Mouse (Mus musculus) urinary bladder, postnatal 14 days (tissue): ENCODE measurements around the gene Atp2a3.

Experiments used
- DNase-seq: peaks from one replicate; pipeline ENCODE4 v3.0.0; 2021; ENCODE audit warnings: low spot score

Atp2a3 gene

DNA sequence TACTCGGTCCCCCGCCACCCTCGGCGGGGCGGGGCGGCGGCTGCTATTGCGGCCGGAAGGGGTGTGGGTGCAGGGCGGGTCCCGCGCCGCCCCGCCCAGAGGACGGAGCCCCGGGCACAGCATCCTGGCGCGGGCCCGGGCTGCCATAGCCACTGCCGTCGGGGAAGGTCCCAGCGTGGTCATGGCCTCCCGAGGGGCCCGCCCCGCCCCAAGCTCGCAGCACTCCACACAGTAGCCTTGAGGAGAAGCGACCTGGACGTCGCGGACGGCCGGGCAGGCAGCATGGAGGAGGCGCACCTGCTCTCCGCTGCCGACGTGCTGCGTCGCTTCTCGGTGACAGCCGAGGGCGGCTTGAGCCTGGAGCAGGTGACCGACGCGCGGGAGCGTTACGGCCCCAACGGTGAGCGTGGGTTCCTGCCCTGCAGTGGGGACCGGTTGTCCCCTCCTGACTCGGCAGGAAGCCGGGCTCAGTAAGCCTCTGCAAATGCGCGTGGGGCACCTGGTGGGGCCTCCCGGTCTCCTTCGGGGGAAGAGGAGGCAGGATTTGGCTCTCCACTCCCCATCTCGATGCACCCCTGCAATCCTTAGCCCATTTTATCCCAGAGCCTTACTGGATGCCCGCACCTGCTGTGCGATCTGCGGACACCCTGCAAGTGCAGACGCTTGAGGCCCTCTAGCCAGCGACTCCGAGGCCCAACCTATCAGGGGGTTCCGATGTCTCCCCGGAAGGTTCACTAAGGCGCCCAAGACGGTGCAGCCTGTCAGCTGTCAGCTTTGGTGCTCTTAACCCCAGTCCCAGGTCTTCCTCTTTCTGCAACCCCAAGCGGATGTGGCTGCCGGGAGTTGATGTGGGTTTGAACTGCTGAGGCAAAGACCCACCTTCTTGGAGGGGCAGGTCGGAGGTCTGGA lies at the start of gene Atp2a3:
Gene Atp2a3 (plus strand): TSS at position 98 of the 909 bp plus-strand sequence.
- DNase-seq = no peak

DNA sequence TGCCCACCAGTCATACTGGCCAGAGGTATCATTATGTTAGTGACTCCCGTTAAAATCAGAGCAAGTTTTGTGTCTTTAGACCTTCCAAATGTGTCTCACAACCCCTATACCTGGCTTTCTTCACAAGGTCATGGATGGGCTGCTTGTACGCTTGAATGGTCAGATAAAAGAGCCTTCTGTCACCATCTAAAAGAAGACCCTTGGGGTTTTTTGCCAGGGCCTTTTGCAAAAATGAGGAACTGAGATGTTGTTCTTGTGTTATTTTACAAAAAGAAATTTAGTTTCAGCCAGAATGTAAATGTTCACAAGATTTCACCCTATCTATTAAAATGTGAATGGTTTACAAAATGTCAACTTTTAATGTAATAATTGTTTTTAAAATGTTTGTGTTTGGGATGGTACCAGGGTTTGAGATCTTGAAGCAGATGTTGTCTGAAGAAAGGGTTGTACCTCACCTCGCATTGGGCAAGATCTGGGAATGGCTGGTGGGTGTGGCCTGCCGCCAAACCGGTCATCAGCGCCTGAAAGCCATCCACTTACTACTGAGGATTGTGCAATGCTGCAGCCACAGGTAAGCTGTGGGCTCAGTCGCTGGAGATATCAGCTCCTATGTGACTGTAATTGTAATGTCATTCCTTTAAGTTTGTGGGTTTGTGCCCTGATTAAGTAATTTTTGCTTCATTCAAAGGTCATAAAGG lies 43.5 kb upstream of the Atp2a3 start:
- DNase-seq = no peak

DNA sequence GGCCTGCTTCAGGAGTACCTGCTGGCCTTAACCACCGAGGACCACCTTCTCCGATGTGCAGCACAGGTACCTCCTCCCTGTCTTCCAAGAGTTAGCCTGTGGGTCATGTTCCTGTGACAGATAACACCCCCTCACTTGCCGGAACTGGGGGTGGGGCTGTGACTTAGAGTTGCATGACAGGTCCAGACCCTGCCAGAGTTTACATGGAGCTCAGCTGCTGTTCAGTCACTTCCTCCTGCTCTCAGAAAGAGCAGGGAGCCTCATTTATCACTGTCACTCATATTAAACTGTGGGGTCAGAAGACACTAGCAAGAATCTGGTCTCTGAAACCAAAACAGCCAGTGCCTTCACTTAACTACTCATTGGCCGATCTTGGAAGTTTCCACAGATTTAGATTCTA lies 37.9 kb upstream of the Atp2a3 start:
- DNase-seq = peak; percentile 38

DNA sequence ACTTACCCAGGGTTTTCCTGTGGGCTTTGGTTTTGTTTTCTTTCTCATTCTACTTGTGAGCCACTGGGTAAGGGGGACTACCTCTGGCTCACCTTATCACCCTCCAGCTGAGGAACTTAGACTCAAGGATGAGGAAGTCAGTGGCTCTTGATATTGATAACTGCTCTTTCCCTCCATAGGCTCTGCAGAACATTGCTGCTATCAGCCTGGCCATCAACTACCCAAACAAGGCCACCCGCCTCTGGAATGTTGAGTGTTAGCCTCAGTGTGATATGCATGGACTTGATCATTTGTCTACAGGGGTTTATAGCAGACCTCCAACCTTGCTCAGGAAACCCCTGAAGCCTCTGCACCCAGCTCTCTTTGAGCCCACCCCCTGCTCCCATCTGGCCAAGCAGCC lies 36.5 kb upstream of the Atp2a3 start:
- peak; percentile 29 for DNase-seq

DNA sequence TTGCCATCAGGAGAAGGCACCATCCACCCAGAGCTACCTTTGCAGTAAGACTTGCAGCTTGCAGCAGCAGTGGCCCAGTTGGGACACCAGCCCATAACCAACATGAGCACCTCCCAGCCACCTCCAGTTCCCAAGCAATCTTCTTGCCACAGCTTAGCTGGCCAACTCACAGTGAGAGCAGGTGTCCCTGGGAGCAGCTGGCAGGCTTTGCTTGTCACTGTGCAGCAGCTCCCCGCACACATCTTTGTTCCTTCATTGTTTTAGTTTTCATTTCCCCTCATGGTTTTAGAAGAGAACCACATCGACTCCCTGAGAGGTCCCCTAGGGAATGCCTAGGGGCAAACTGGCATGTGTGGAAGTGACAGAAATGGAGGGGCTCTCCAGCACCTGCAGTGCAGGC lies 35.9 kb upstream of the Atp2a3 start:
- no peak for DNase-seq

DNA sequence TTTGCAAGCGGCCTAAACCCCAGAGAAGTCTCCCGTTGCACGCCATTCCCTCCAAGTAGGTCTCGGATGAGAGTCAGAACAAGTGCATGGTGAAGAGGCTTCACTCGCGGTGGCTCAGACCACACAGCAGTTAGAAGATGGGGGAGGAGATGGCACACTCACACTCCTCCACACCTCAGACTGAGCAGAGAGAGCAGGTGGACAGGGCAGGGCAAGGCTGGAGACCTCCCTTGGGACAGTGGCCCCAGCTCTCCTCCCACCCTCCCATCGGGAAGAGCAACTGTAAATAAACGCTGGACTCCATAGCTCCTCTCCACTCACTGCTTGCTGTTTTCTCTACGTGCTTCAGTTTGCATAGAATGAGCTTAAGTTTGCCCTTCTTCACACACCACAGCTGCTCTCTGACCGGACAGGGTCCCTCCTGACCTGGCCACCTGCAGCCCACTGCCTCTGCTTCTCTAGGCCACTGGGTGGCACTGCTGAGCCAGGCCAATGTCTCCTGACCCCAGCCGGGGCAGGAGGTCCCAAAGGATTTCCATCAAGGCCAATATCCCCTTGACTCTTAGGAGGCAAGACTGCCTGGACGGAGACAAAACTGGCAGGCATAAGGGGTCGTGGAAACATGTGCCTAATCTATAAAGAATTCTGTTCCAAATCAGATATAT lies 34.6 kb upstream of the Atp2a3 start:
- peak; percentile 55 for DNase-seq

DNA sequence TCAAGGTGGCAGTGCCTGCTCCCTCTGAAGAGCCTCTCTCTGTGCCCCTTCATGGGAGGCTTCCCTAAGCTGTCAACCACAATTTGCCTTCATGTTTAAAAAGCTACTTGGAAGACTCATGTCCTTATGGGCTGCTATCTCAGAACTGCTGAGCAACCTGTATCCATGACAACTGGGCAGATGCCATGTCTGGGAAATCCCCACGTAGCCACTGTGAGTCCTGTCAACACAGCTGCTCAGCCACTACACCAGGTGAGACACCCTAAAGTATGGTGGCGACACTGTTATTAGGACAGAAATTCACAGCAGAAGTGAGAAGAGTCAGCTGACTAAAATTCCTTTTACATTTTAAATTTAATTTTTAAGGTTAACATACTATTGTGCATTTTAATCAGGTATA lies 32.5 kb upstream of the Atp2a3 start:
- no peak for DNase-seq

DNA sequence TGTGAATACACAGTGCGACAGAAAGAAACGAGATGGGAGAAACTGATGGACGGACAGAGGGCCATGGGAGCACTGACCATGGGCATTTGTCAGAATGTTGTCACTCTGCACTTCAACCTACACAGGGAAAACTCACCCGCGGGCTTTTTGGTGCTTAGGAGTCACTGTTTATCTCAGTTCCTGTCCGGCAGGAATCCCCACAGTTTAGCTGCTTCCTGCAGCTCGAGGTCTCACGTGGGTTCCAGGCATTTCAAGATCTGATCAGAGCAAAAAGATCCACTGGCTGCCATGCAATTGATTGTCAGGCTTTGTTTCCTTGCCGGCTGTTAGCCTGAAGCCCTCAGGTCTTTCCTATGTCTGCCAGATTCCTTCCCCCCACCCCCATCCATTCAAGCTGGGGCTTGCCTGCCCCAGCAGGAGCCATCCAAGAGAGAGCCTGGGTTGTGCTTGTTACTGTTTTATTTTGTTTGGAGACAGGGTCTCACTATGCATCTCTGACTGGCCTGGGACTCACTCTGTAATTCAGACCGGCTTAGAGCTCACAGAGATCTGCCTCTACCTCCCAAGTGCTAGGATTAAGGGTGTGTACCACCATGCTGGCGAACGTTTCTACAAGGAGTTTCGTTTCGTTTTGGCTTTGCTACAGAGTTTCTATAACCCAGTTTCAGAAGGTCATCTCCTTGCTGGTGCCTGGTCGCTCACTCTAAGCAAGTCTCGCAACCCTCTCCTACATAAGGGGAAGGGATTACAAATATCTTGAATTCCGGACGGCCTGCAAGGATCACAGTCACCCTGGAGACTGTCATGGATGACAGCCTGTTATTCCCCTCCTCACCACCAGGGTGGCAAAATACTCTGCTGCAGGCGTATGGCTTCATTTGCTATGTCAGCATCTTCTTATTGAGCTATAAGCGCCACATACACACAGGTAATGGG lies 20.5 kb upstream of the Atp2a3 start:
- peak; percentile 56 for DNase-seq

DNA sequence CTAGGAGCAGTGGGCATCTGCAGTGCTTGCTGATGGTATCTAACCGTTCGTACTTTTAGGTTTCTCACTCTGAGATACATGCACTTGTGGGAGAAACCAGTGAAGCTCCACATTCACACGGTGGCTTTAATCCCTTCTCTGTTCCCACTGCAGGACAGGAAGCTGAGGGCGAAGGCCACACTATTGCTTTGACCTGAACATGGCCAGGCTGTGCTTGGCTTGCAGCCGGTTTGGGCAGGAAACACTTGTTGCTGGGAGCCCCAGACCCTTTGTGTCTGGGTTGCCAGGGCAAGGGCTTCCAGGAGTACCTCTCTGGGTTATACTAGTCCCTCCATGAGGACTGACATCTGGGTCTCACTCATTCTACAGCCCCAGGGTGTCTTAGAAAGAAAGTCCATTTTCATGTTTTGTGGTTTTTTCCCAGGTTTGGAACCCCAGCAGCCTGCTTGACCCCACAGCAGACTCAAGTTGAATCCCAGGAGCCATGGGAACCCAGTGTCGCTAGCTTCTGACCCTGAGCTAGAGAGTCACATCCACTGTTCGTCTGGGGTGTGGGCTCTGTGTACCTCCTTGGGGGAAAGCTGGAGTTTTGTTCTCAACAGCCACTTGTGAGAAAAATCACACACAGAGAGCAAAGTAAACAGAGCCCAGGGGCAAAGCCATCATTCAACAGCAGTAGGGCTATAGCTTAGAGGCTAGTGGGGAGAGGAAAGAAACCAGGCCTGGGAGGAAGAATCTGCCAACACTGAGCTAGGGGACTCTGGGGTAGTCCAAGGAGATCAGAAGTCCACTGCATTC lies 15.8 kb upstream of the Atp2a3 start:
- DNase-seq = no peak

DNA sequence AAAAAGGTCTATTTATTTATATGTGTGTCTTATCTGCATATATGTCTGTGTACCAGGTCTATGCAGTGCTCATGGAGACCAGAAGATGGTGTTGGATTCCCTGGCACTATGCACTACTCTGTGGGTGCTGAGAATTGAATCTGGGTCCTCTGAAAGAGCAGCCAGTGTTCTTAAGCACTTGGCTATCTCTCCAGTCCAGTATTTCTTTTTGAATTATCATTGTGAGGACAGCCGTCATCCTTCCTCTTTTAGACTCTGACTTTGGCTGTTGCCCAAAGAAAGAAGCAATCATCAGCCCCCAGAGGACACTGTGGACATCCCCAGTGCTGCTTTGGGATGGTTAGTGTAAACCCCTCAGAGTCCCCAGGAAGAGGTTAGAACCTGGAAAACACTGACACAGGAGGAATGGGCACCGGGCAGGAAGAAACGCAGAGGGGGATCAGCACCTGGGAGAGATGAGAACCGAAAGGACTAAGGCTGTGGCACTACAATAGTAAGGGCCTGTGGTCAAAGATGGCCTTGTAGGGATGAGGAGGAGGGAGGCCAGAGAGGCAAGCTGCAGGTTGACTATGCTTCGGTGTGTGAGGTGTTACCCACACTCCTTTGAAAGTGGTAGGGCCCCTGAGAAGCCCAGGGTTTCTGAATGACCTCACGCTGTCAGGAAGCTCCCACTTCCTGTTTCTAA lies 15.0 kb upstream of the Atp2a3 start:
- no peak for DNase-seq

DNA sequence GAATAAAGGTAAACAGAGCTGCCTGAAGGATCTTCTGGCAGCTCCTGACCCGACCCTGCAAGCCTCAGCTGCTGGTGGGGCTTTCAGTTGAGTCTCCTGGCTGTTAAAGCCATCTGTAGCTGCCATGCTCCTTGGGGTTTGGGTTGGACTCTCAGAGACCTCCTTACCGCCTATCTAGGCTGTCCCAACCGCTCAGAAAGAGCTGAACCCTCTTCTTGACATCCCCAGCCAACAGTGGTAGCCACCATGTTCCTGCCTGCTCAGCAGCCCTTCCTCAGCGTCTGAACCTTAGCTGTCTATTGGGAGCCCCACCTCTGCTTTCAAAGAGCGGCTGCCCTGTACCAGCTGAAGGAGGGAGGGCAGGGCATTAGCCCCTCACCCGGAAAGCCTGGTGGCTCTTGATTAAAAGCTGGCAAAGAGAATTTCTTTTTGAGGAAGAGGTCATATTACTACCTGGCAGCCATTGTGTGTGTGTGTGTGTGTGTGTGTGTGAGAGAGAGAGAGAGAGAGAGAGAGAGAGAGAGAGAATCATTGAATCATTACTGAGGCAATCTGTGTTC lies 14.3 kb upstream of the Atp2a3 start:
- DNase-seq = no peak

DNA sequence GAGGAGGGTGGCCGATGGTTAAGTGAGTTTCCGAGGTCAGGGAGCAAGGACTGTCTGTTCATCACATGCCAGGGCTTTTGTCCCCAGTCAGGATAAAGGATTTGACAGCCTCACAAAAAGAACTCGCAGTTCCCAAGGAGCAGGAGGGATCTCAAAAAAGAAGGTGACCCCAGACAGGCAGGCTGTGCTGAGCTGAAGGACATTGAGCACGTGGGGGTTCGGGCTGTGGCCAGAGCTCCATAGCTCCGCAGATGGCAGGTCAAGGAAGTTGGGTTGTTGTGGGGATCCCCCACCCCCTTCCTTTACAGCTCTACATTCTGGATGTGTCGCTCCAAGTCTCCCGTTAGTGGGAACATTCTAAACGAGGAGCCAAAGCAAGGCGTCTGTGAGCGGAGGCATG lies 13.1 kb upstream of the Atp2a3 start:
- DNase-seq = no peak

DNA sequence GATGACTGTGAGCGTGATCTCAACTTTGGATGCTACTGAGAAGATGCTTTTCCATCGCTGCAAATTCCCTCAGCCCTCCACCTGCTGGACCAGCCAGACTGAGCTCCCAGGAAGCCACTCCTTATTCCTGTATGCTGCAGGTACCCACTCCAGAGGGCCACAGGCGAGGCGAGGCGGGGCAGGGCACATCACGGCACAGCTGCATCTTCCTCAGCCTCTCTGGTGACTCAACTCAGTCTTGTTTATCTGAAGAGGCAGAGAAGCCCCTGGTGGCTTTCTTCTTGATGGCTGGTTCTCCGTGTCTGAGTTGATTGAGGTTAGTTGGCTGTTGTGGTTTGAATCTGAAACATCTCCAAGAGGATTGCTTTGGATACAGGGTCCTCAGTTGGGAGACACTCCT lies 12.7 kb upstream of the Atp2a3 start:
- DNase-seq = no peak

DNA sequence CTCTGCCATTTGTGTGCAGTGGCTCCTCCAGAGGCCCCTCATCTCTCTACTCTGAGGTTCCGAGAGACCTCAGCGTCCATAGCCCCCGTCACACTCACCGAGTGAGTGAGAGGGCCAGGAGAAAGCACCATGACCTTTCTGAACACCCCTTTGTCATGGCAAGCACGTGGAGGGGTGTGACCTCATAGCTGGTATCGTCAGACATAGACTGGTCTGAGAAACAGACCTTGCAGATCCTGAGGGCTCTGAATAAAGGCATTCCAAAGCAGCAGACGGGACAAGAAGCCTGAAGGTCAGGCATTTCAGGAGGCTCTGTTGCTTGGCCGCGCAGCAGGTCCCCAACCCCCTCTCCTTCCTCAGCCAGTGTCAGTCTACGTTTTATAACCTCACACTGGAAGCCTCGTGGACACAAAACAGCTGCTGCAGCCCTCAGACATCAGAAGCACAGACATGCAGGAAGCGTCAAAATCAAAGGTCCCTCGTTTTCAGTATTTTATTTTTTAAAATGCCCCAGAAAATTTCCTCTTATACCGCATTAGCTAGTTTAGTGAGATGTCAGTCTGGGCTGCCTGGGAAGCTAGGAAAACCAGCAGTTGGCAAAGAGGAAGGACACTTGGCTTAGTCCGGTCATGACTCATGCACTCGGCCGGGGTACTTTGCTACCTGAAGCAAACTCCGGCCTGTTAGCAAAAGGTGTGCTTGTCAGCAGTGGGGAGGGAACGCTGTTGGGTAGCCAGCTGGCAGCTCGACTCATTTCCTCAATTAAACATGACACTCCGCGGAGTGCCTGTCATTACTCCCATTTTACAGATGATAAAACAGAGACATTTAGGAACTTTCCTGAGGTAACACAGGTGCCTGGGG lies 9.6 kb upstream of the Atp2a3 start:
- peak; percentile 46 for DNase-seq

DNA sequence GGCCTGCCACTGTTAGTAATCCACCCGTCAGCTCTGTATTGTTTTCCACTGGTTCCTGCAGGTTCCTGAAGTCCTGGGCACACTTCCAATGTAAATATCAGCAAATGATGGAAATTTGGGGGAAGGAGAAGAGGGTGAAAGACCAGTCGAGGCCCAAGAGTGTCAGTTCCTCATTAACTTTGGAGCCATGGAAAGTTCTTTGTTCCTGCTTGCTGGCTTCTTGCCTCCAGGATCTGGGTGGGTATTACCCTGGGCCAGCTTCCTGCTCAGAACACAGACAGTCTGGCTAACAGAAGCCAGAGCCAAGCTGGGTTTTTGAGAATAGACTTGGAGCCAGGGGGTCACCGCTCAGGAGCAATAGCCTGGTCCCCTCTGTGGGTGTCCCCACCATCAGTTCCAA lies 8.7 kb upstream of the Atp2a3 start:
- no peak for DNase-seq

DNA sequence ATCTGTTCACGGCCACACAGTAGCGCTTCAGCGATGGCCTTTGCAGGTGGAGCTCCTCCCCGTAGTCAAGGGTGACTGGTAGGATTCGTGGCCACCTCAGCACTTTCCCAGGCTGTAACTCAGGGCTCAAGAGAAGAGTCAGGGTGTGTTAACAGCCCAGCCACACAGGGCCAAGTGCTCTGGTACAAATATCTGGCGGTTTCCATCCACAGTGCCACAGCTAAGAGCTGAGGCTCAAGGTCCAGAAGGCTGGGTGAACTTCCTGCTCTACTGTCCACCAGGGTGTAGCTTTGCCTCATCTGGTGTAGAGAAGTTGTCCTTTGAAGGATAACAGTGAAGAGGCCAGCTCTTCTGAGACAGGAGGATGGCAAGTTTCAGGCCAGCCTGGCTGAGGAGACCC lies 8.3 kb upstream of the Atp2a3 start:
- DNase-seq = no peak

DNA sequence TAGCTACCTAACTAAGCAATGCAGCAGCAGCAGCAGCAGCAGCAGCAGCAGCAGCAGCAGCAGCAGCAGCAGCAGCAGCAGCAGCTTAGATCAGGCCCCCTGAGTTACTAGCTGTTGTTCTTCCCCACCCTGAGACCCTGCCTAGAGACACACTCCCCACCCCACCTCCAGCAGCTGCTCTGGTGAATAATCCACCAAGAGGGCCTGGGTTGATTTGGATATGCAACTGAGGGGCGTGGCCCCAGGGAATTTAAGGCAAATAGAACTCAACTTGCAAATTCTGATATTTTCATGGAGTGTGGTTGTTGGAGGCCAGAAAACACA lies 7.9 kb upstream of the Atp2a3 start:
- no peak for DNase-seq

DNA sequence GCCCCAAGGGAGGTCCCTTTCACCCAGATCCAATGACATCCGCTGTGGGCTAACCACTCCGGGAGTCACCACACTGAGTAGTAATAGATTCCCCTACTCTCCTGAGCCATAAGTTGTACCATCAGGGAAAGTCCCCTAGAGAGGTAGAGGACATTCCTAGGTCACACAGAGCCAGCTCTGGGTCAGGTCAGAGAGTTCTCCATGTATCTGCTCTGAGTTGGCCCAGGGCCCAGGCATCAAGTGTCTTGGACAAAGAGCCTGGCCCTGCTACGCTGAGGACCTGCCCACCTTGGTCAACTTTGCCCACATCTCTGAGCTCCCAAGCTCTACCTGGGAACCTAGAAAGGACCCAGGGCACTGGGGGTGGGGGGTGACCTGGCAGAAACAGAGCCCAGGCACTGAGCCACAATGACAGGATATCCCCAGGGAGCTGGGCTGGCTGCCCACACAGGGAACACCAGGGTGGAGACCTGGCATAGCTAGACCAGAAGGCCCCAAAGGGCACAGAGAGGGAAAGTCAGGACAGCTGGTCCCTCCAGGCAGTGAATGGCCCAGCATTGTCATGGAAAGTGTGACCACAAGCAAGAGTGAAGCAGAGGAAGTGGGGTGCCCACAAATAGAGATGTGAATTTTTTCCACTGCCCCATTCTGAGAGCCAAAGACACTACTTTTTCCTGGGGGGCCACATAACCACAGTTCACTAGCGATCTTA lies 7.4 kb upstream of the Atp2a3 start:
- peak; percentile 41 for DNase-seq

DNA sequence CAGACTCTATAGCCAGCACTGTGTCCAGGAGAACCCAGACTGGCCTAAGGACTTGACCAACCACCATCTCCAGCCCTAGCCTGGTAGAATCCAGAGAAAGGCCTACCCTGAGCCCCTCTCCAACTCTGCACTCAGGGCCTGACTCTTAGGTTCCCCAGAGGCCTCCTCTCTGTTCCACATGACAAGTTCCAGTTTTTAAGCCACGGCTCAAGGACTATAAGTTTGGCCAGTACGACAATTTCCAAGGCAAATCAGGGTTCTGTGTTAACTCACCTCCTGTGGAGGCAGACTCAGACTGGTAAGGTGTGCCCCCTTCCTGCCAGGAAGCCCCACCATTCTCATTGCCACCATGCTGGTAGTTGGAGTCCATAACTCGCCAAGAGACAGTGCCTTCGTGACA lies 6.8 kb upstream of the Atp2a3 start:
- DNase-seq = no peak
